Mouse (Mus musculus) testis, postnatal 10 days (tissue): ENCODE measurements around the gene Gpx3.
A peak's percentile ranks its signal among the peaks of the same experiment; 100 is the strongest.

Source experiments
- DNase-seq: peaks from one replicate; pipeline ENCODE4 v3.0.0; 2021; ENCODE audit warnings: low spot score

Gpx3 gene

DNA sequence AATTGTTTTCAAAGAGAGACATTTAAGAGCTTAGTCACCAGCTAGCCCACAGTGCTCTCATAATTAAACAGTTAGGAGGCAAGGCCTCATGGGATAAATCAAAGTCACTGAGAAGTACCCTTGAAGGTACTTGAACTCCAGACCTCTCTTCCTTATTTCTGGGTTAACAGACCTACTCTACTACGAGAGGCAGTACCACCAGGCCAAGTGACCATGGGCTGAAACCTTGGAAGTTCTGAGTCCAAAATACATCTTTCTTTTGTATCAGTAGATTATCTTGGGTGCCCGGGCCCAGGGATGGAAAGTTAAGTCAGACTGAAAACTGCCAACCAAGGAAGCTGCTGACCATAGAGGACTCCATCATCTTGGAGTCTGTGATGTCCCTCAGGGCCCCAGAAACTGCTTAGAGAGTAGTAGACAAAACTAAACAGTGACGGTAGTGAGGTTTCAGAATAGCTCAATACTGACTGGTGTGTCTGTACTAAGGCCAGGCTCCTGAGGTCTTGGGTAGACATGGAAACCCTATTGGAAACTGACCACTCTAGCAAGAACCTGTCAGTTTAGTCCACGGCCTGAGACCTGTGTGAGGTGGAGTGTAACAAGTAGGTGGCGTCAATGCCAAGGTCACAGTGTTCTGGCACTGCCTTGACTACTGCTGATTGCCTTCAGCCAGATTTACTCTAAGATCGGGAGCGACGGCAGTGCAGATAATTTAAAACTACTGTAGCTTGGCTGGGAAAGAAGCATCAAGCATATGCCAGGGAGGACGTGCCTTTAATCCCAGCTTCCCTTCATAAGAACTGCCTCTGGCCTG is 10.5 kb downstream of the Gpx3 start:
- DNase-seq = no peak

DNA sequence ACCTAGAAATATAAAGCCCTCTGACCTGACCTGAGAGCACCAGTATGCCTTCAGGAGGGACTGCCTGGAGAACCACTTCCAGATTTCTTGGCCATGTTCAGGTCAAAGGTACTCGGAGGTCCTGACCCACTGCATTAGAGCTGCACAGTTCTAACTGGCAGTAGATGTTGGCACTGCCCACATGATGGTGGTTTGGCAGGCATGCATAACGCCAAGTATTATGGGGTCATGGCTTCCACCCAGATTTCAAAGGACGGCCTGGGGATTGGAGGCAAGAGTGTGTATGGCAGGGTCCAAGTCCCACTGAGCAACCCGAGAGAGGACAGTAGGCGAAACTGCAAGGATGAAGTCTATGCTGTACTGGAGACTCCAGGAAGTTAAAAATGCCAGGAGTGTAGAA is 11.6 kb downstream of the Gpx3 start:
- DNase-seq = no peak

DNA sequence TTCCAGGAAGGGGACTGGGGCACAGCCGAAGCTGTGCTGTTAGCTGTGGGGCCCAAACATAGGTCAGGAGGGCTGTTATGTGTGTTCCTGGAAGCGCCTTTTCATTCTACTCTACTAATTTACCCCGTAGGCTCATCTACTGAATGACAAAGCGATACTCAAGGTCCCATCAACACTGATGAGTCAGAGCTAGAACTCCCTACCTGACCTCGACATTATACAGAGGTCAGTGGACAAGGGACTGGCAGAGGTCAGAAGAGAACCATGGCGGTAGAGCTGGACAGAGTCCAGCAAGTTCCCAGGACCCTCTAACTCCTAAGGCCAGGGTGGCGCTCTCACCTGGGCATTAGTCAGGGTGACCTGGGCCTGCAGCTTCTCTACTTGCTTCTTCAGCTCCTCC is 15.2 kb downstream of the Gpx3 start:
- no peak for DNase-seq

DNA sequence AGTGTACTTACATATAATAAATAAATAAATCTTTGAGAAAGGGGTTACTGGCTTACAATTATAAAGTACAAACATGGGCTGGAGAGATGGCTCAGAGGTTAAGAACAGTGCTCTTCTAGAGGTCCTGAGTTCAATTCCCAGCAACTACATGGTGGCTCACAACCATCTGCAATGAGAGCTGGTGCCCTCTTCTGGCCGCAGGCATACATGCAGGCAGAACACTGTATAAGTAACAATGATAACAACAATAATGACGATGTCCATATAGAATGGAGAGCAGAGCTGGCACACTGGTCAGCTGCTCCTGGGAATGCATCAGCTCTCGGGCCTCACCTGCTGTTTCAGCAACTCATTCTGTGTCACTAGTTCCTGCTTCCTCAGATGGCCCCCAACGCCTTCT is 16.0 kb downstream of the Gpx3 start:
- no peak for DNase-seq

DNA sequence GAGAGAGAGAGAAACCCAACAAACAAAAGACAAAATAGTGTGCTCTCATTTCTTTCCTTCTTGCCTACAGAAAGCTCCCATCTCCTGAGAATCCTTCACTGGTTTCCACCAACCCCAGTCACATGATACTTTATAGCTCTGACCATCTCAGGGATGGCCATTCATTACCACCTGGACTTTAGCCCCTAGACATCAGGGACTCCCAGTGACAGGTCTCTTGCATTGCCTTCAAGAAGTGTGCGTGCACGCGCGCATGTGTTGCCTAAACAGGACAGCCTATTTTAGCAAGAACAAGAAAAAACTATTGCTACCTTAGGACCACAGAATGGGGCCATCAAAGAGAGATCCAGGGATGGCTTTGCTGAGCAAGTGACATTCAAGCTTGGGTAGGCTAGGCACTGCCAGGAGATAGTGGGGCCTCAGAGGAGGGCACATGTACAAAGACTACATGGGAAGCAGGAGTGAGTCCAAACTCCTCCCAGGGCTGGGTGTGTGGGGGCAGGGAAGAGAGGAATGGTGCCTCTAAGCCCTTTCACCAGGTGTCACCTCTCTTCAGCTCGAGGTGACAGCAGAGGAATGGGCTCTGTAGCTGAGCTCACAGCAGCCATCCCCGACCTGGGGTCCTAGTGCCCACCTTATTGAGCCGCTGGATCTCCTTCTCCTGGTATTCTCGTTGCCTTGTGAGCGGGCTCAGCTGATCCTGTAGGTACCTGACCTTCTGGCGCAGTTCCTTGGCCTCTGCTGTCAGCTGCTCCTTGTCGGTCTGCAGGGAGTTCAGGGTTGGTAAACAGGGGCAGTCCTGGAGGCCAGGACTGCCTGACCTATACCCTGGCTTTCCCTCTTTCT is 18.1 kb downstream of the Gpx3 start:
- no peak for DNase-seq

DNA sequence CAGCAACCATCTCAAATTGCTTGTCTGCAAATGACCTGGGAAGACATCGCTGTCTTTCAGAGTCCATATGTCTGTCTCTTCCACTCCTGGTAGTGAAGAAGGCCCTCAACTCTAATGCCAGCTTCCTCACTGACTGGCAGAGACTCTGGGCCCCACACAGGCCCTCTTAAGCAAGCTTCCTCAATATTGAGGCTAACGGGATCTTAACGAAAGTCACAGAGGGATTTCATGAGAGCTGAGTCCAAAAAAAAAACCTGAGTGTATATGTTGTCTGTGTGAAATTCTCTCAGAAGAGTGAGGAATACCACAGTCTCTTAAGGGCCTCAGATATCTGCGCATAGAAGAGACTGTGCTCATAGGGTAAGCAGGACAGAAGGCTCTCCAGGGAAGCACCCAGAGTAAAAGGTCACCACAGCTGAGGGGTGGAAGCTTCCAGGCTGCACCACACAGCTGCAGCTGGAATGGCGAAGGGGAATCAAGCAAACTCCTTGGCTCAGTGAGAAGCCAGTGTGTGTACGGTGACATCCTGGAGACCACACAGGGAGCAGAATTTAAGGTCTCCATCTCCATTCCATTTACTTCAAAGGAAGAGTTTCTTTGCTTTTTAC is 18.8 kb downstream of the Gpx3 start:
- DNase-seq = no peak

DNA sequence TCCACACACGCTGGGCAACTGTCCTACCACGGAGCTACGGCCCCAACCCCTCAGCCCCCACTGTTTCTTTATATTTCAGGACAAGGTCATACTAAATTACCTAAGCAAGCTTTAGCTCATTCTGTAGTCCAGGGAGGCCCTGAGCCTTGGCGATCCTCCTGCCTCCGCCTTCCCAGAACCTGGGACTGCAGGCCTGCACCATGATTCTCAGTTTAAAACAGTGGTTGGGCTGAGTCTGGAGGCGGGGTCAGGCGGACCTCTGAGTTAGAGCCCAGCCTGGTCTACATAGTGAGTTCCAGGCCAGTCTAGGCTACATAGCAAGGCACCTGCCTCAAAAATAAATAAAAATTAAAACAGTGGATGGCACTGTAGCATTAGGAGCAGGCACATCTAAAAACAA is 19.5 kb downstream of the Gpx3 start:
- peak; percentile 68 for DNase-seq

DNA sequence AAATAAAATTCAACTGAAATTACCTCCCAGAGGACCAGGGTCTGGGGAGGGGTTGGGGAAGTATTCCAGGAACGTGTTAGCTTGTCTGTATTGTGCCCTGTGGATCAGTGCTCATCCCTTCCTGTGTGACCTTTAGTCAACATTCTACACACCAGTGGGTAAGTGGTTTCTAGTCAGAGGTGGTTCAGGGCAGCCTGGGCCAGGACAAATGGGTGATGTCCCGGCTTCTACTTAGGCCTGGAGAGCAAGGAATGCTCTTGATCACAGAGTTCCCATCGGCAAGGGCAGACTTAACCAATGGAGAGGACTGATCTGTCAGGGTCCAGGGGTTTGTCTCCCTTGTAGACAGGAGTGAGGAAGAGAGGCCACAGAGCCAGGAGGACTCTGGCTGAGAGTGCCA is 20.2 kb downstream of the Gpx3 start:
- no peak for DNase-seq

DNA sequence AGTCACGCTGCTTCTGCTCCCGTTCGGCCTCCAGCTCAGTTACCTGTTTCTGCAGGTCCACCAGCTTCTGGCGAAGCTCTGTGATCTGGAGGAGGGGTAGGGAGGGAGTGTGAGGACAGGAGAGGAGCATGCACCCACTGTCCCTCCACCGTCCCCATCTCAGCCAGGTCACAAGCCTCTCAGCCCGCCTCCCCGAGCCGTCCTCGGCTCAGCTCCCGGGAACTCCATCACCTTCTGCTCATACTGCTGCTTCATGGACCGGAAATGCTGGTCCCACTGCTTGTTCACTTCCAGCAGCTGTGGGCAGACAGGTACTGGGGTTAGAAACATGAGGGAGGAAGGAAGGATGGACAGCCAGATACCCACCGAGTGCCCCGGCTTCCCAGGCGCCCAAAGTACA is 21.9 kb downstream of the Gpx3 start:
- no peak for DNase-seq

DNA sequence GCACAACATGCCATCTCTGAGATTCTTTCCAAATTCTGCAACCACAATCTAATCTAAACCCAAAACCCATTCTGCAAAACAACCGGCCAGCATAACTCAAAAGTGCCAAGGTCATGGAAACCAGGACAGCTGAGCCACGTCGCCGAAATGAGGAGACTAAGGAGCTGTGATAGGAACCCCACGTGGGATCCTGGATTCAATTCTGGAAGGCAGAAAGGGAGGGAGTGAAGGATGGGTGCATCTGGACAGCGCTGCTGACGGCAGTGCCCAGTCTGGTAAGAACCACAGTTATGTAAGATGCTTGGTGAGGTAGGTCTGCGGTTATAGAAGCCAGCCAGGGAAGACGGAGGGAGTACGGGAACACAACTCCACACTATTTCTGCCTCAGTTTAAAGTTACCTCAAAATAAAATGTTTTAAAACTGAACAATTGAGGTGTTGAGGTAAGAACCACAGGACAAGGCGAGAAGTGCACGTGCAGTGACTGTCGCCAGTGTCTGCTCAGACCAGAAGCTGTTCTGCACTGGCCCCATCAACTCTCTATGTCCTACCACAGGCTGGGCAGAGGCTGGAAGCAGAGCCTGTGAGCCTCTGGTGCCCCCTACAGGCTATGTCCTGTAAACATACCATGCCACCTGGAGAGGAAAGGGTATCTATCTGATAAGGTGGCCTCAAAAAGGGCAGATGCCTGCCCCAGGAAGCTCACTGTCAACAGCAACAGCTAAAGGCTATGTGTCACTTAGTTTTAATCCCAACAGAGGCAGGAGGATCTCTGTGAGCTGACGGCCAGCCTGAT is 25.3 kb downstream of the Gpx3 start:
- peak; percentile 82 for DNase-seq

DNA sequence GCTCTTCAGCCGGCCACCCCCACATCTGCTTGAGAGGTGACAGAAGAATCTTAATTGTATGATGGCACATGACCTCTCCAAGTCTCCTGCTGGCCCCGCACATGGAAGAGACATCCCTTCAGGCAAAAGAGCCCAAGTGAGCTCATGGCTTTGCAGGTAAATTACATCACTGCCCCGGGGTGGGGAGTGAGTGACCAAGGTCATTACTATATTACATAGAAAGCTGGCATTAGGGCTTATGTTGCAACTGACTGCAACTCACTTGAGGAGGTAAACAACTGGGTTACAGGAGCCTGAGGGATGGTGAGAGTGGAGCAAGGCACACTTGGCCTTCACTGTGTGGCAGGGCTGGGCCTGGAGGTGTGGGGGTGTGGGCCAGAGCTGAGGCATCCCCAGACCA is 26.0 kb downstream of the Gpx3 start:
- DNase-seq = no peak

DNA sequence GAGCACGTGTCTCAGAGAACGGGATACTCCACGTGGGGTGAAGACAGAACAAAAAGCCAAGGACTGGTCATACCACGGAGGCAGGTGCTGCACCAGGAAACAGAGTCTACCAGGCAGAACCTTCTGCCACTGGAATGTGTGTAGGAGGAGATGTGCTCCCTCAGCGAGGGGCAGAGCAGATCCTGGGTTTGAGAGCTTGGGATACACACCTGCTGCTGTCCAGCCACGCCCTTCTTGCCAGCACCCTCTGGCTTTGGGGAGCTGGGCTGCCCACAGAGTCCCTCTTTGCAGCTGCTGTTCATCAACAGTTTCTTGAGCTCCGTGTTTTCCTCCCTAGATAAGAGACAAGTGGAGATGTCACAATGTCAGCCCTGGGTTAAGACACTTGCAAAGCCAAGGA is 26.6 kb downstream of the Gpx3 start:
- DNase-seq = no peak

DNA sequence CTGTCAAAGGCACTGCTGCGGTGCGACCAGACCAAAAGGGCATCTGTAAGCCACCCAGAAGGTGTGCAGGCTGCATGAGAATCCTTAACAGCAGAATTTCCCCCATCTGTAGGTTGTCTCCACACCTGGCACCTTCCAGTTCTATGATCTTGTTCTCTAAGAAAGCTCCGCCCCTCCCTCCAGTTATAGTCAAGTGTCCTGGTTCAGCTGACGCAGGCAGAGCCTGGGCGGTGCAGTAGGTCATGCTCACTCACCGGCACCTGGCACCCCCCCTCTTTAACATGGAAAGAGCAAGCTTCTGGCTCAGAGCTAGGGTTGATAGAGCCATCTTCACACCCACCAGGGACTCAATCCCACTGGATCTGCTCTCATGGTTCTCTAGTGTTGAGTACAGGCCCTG is 27.0 kb downstream of the Gpx3 start:
- DNase-seq = no peak

DNA sequence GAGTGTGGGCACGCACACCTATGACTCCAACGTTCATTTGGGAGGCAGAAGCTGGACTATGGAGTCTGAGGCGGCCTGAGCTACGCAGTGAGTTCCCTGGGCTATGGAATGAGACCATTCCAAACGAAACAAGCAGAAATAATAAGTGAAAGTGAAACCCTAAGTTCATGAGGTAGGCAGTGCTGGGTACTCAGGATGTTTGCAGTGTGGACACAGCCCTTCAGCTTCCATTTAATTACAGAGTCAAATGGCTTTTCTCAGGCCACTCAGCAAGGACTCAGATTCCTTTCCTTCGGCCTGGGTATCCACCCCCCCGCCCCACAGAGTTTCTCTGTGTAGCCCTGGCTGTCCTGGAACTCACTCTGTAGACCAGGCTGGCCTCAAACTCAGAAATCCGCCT is 27.5 kb downstream of the Gpx3 start:
- DNase-seq = no peak

DNA sequence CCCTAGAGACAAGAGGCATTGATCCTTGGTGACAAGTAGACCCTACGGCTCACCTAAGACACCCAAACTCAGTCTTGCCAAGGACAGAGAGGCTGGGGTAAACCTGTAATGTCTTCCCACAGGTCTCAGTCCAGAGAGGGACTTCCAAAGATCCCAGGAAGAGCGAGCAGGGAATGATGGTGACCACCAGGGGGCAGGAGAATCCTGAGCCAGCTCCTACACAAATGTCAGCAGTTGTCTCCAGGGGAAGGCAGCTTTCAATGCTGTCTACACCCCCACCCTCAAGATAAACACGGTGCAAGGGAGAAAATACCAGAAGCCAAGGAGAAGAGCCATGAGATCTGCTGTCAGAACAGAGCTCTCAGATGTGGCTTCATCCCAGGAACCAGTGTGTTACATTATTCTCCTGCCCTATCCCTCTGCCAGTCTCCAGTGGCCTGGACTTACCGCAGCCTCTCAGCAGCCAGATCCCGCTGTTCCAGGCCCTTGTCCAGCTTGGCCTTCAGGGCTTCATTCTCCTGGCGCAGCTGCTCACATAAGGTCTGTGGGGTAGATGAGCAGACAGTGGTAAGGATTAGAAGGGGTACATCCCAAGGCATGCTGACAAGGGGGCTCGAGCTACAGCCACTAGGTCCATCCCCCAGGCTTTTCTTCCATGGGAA is 28.2 kb downstream of the Gpx3 start:
- peak; percentile 83 for DNase-seq

DNA sequence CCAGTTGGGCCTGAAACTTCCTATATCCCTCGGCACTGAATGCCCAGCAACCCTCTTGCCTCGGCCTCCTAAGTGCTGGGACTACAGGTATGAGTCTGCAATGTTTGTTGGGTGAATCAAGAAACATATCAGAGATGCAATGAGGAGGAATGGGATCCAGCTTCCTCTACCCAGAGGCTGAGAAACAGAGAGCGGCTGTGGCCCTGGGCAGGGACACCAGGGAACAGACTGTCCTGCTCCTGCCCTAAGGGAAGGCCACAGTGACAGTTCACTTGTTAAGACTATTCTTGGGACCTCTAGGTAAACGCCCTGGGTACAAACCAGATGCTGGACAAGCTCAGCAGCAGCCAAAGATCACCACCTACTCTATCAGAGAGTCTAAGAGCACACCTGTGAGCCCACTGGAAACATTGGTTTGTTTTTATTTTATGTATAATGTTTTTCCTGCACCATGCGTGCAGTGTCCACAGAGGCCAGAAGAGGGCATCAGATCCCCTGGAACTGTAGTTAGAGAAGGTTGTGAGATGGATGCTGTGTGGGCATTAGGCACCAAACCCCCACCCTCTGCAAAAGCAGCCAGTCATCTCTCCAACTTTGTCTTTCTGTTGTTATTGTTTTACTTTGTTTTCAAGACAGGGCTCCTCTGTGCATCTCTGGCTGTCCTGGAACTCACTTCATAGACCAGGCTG is 29.3 kb downstream of the Gpx3 start:
- peak; percentile 80 for DNase-seq

DNA sequence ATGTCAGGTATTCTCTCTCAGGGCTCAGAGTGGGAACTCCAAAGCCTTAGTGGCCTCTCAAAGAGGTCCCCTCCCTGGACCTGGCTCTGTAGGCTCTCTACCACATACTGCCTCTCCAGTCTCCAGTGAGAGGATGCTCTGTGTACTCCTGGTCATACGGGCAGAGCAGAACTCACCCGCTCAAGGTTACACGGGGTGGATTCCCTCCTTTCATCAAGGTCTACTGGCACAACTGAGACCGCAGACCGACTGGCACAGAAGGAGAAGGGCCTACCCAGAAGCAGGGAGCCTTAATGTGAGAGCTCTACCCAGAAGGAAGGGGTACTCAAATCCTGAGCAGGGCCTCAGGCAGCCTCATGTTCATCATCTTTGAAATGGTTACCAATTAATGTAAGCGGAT is 30.3 kb downstream of the Gpx3 start:
- DNase-seq = no peak

DNA sequence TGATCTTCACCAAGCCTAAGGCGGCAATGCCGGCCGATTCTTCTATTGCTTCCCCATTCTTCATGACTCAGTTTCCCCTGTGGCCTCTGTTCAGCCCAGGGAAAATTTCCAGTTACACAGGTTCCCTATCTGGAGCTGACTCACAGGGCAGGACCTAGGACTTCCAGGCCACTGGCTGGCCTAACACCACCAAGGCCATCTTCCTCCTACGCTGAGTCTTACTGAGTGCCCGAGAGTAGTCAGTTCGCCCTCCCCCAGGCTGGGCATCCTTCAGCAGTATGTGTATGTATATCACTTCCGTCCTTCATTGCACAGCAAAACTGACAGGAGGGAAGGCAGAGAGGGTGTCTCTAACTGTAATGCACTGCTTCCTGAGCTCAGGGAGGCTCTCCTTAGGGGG is 31.9 kb downstream of the Gpx3 start:
- no peak for DNase-seq

DNA sequence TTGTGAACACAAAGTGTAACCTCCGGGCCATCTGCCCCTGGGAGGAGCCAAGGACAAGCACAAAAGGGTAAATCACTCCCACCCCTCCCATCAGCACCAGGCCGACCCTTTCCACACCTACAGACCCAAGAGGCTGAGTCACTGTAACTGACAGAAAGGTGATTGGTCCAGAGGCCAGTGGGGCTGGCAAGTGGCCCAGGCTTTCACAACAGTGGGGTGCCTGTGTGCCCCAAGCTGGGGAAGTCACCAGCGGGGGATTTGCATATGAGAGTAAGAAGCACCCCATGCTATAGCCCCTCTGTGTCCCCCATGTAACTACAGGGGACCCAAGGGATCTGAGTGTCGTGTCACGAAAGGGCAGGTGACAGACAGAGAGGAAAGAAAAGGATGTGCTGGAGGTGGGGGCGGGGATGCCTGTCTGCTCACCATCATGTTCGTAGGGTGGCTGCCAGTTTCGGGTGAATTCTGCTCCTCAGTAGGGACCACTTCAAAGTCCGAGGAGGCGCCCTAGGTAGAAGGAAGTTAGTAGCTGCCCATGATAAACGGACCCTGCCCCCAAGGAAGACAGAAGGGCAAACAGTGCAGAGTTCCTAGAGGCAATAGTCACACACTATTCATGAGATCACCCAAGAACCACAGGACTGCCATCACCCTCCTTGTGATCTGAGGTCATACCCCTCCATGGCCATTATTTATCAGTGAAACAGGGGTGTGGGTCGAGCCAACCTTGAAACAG is 34.0 kb downstream of the Gpx3 start:
- no peak for DNase-seq

DNA sequence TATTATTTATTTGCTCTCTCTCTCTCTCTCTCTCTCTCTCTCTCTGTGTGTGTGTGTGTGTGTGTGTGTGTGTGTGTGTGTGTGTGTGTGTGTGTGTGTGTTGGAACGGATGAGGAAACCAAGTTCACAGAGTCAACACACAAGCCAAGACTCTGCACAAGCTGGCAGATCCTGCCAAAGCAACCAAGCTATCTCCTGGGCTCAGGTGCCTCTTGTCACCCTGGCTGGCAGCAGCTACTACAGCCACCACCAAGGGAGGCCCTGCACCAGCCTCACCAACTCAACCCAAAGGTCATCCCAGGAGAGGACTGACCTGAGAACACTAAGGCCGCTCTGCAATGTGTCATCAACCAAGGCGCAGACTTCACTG is 34.5 kb downstream of the Gpx3 start:
- DNase-seq = no peak

DNA sequence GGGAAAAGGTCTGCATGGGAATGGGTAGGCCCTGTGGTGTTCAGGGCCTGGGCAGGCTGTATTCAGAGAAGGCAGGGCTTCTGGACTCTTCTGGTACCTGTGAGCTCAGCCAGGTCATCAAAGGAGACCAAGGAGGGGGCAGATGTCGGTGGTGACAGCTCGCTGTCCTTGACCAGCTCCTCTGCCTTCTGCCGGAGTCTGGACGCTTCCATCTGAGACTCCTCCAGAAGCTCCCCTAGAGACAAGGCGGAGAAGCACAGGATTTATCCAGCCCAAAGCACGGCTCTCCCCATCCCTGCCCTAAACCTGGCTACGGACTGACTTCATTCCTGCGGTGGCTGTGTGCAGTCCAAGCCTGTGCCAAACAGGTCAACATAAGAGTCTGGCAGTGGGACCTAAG is 37.2 kb downstream of the Gpx3 start:
- DNase-seq = no peak
